Mouse (Mus musculus) bone marrow, adult 2 months (tissue): ENCODE results near the gene H2-M10.4.

Experiments
- CTCF ChIP-seq: fragments of 200-500 bp; IDR thresholded peaks from 2 replicates; pipeline ENCODE4 v1.5.1; 2011; ENCODE audit warnings: low read length, control low read depth; ENCODE audit not compliant: control insufficient read depth, insufficient read depth
- POLR2A ChIP-seq: fragments of 200-500 bp; IDR thresholded peaks from 2 replicates; pipeline ENCODE4 v1.6.1; 2011; ENCODE audit warnings: low read depth, mild to moderate bottlenecking, control low read depth, low read length, borderline replicate concordance; ENCODE audit not compliant: control insufficient read depth

DNA sequence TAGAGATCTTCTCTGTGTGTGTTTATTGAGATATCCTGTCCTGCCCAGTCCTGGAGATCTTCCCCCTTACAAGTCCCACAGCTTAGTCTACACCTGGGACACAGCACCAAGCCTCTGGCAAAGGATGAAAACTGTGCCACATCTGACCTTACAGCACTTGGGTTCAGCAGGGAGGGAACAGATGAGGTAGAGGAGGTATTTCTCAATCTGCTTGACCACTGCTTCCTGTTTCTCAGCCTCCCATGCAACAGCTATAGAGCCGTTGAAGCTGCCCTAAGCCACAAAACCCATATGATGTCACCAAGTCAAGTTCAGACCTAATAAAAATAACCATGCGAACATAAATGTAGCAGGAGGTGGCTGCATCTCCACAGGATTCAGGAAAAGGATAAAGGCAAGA, 30.7 kb downstream of the H2-M10.4 start:
- TF ChIP-seq CTCF (no peak), POLR2A (no peak)
